In genomic region chr15:42309586-42309985, GRCm38 (mm10) we compare ENCODE assay signal across 8 mouse cellular contexts.
A peak's percentile ranks its signal among the peaks of the same experiment; 100 is the strongest.
DNase-seq lines count a peak whose midpoint lies in the region; ATAC-seq and TF ChIP-seq lines count a peak whose summit lies in the region.

No protein-coding gene starts in this region.

- ATAC-seq in G1E (ENCODE audit: extremely low read depth, insufficient number of reproducible peaks, low FRiP score, poor library complexity, severe bottlenecking): peak; percentile 78

- no peak overlapping the region for H3K4me3 ChIP-seq in G1E (ENCODE audit: low read depth, low read length)

- no peak for TF ChIP-seq CTCF in G1E (IDR thresholded peaks at IDR 0.05; ENCODE audit: low read depth, low read length)

- DNase-seq in heart, adult 11 months: peak; percentile 96
- DNase-seq in heart, postnatal 4 days: no peak
- DNase-seq in G1E (ENCODE audit: low spot score) (peak; percentile 4), liver (no peak)
- peak; percentile 86 for DNase-seq in cerebellum, adult 9-11 months
- peak; percentile 24 to 78 for DNase-seq in layer of hippocampus, postnatal 14 days (ENCODE audit: low spot score in 2 of 2)
- DNase-seq in kidney, postnatal 14 days: no peak
- no peak for DNase-seq in spleen, adult 18-20 months

- H3K27me3 ChIP-seq in G1E (ENCODE audit: insufficient read depth, low read length): peaks cover 4% of the 10 kb centered on the region

- H3K4me1 ChIP-seq in G1E (ENCODE audit: insufficient read depth, low read depth, low read length): peaks cover 5% of the 10 kb centered on the region; the same call in 1 of the 2 replicates

- no peaks in the 10 kb centered on the region for H3K36me3 ChIP-seq in G1E (replicated peaks)

- no peaks in the 10 kb centered on the region for H3K9me3 ChIP-seq in G1E (replicated peaks)

Comparison
In these comparisons a context has a peak if more than half of its experiments do, and no peak if none do; other contexts are left out.
1. DNase-seq: peak in heart, adult 11 months (single experiment), G1E (single experiment), cerebellum, adult 9-11 months (single experiment) and layer of hippocampus, postnatal 14 days (2 of 2); none in heart, postnatal 4 days (single experiment), kidney, postnatal 14 days (single experiment), spleen, adult 18-20 months (0 of 2) and liver (single experiment).